Mouse (Mus musculus) hindlimb bud, embryonic 11.5 days (tissue): ENCODE measurements around the gene Shisa7.
"Not testable (repeated sequence)": the region's sequence is repeated elsewhere in the genome, so short reads cannot be mapped to it uniquely, and the experiment has no call there.

ENCODE experiments used
- DNase-seq: peaks from one replicate; pipeline ENCODE4 v3.0.0-alpha.2; 2012; ENCODE audit warnings: low read depth, low spot score; ENCODE audit errors: extremely low spot score

Gene Shisa7

GRCm38 (mm10) chr7:4844245-4844916, at the start of gene Shisa7:
Gene Shisa7, minus strand, starts transcription at chr7:4844696.
- DNase-seq: no peak

DNA sequence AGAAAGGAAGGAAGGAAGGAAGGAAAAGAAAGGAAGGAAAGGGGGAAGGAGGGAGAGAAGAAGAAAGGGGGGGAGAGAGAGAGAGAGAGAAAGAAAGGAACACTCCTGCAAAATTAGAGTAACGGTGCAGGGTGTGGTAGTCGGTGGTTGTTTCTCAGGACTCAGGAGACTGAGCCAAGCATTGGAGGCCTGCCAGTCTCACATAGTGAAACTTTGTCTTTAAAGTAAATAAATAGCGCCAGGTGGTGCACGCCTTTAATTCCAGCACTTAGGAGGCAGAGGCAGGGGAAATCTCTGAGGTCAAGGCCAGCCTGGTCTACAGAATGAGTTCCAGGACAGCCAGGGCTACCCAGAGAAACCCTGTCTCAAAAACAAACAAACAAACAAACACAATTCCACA, 42.2 kb upstream of the Shisa7 start:
- DNase-seq: no peak

GRCm38 (mm10) chr7:4879036-4879435, 34.5 kb upstream of the Shisa7 start:
- DNase-seq: not testable (repeated sequence)

- no peak for DNase-seq
These were observed 33.7 kb upstream of the Shisa7 start for GRCm38 (mm10) chr7:4878186-4878585.

DNA sequence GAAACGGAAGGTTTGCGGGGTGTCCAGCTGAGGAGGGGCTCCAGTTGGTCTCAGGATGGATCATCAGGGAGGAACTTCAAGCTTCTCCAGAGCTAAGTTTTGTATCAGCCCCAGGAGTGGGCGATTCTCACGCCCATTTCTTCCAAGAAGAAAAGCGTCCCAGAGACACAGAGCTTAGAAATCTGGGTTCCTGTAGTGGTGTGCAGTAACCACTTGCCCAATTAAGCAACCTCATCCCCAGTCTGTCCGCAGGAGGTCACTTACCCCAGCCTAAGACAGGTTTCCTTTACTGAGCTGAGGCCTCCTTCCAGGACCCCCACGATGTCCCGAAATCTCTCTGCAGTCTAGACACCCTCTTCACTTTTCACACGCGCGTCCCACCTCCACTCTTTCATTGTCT, 32.7 kb upstream of the Shisa7 start:
- DNase-seq: no peak

GRCm38 (mm10) chr7:4876753-4877221, 32.3 kb upstream of the Shisa7 start, which contains the start of gene Isoc2a:
Gene Isoc2a, plus strand, starts transcription at chr7:4877153.
- peak; percentile 85 for DNase-seq

- no peak for DNase-seq
These were observed 25.6 kb upstream of the Shisa7 start, which contains the start of gene Isoc2b for GRCm38 (mm10) chr7:4870133-4870532. Gene Isoc2b, minus strand, starts transcription at chr7:4870258.

DNA sequence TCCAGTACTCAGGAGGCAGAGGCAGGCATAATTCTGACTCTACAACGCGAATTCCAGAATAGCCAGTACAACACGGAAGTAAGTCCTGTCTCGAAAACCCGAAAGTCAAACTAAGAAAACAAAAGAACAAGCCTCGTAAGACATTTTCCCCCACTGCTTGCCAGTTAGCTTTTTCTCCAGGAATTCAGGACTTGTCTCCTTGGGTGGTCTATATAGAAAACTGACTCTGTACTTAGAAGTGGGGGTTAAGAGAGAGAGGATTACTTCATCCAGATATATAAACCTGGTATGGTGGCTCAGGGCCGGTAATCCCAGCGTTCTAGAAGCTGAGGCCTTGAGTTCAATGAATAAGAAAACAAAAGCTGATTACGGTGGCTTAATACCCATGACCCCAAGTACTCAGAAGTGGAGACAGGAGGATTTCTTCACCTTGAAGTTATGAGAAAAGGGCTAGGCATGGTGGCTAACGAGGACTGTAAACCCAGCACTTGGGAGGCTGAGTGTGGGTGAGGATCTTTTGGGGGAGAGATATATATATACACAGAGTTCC, 22.2 kb upstream of the Shisa7 start:
- no peak for DNase-seq

DNA sequence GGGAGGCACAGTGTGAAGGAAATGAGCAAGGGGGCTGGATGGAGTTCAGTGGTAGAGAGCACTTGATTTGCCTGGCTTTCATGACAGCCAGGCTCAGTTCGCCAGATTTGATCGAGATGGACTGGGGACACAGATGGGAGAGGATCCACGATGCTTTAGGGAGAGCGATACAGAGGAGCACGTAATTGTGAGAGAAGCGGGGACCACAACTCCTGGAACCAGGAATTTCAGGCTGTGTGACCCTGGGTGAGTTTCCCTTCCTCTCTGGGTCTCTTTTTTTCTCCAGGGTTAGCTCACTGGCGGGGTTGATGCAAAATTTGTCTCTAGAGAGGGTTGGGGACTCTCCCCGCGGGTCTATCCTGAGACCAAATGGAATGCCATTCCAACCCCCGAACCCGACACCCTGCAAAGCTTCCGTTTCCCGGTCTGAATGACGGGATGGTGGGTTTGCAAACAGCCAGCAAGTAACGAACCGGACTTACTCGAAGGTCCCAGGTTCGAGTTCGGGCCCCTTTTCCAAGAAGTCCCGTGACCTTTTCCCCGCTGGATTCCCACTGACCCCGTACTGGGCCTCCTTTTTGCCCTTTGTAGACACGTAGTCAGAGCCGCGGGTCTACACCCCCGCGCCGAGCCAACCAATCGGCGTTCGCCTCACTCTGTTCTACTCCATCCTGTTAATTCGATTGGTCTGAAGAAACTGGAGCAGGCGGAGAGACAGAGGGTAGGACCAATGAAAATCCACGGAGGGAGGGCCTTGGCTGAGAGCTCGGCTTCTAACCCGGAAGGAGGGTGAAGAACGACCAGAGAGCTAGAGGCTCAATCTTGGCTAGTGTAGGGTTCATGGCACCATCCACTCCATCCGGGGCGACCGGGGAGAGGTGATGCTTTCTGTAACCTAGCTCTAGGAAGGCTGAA, 21.3 kb upstream of the Shisa7 start:
- peak; percentile 94 for DNase-seq

GRCm38 (mm10) chr7:4865090-4865489, 20.6 kb upstream of the Shisa7 start:
- DNase-seq: no peak

DNA sequence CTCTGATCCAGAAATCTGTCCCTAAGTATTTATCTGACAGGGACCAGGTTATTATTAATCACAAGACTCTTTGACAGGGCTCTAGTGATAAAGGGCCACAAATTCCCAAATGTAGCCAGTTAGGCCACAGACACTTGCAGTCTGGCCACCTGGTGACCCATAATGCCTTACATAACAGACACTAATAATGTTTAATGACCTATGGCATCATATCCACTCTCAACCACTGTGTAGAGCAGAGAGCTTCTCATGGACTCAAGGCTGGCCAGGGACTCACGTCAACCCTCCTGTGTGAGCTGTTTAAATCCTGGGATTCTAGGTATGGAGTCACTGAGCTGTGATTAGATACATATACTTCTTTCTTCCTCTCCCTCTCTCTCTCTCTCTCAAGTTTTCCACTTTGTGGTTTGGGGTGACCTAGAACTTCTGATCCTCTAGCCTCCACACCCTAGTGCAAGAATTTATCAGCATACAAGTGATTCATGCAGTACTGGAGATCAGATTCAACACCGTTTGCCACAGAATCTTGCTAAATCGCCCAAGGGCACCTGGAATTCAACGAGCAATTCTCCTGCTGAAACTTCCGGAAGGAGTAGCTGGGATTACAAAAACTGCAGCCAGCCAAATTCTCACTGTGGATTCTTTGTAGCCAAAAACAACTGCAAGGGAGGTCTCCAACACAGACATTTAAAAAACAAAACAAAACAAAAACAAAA, 19.8 kb upstream of the Shisa7 start:
- no peak for DNase-seq

DNA sequence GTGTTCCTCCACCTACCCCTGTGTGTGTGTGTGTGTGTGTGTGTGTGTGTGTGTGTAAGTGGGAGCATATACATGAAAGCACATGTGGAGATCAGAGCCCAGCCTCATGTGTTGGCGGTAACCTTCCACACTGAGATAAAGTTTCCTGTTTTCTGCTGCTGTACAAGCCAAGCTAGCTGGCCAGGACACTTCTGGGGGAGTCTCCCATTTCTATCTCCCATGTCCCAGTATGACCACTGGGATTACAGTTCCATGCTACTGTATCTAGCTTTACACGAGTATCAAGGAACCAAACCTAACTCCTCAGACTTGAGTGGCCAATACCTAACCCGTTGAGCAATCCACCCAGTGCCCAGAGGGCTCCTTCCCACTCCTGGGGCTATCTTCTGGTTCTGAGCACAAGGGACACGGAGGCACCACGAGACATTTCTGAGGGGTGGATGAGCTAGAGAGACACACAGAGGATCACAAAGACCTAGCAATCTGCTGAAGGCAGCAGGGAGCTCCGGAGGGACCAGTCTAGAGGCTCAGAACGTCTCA, 19.1 kb upstream of the Shisa7 start:
- DNase-seq: no peak

- no peak for DNase-seq
These were observed 18.5 kb upstream of the Shisa7 start for GRCm38 (mm10) chr7:4863041-4863440.

GRCm38 (mm10) chr7:4860926-4861325, 16.4 kb upstream of the Shisa7 start:
- not testable (repeated sequence) for DNase-seq

GRCm38 (mm10) chr7:4859418-4859978, 15.0 kb upstream of the Shisa7 start:
- DNase-seq: no peak

- no peak for DNase-seq
These were observed 12.8 kb upstream of the Shisa7 start for GRCm38 (mm10) chr7:4857321-4857720.

GRCm38 (mm10) chr7:4856508-4856907, 12.0 kb upstream of the Shisa7 start:
- no peak for DNase-seq

DNA sequence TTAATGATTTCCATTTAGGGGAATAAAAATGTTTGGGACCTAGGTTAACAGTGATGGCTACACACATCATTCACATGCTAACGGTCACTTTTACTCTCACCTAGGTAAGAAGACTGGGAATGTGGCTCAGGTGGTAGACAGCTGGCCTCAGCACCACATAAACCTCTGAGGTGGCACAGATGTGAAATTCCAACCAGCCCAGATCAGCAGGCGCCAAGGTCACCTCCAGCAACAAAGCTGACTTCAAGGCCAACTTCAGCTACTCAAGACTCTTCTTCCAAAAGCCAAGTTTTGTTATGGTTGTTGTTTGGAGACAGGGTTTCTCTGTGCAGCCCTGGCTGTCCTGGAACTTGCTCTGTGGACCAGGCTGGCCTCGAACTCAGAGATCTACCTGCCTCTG, 9.1 kb upstream of the Shisa7 start:
- DNase-seq: no peak

GRCm38 (mm10) chr7:4851315-4851688, 6.8 kb upstream of the Shisa7 start:
- no peak for DNase-seq

- DNase-seq: no peak
These were observed 6.3 kb upstream of the Shisa7 start for GRCm38 (mm10) chr7:4850621-4851314.
